13 mouse cellular contexts compared by ENCODE assay signal in genomic region chr1:4623268-4623667, GRCm38 (mm10).
DNase-seq lines count a peak whose midpoint lies in the region; ATAC-seq lines count a peak whose summit lies in the region.
"Had no signal": no experiment of that assay in that cellular context is flagged by ENCODE, and none has a peak within 500 bp of the region (broad histone marks: within the 10 kb centered on the region; RNA-seq: fewer than 3 reads in every experiment).

No protein-coding gene starts in this region.

- H3K4me3 ChIP-seq in lung, embryonic 15.5 days, result no peak overlapping the region
- no peak overlapping the region for H3K4me3 ChIP-seq in hindbrain, embryonic 12.5 days
- H3K4me3 ChIP-seq: forebrain, embryonic 10.5 days had no signal

- no peaks in the 10 kb centered on the region for H3K9me3 ChIP-seq in lung, embryonic 15.5 days
- no peaks in the 10 kb centered on the region for H3K9me3 ChIP-seq in hindbrain, embryonic 12.5 days (replicated peaks)
- H3K9me3 ChIP-seq: forebrain, embryonic 10.5 days had no signal

- peak; percentile 11 for DNase-seq in adrenal gland, adult 2 months
- no peak for DNase-seq in adrenal gland, postnatal 25 days
- peak; percentile 90 for DNase-seq in 416B (ENCODE audit: low read depth)
- DNase-seq in kidney, adult 9 months, result peak; percentile 28
- DNase-seq in layer of hippocampus, adult 18-20 months (ENCODE audit: low spot score in 2 of 2), result no peak
- DNase-seq in thymus, postnatal 36 days, result no peak
- DNase-seq: gastrocnemius, postnatal 36 days; left cerebral cortex, postnatal 4 days had no signal

- peaks cover 14% of the 10 kb centered on the region for H3K4me1 ChIP-seq in lung, embryonic 15.5 days
- no peaks in the 10 kb centered on the region for H3K4me1 ChIP-seq in hindbrain, embryonic 12.5 days
- H3K4me1 ChIP-seq: forebrain, embryonic 10.5 days had no signal

- H3K36me3 ChIP-seq in lung, embryonic 15.5 days, result no peaks in the 10 kb centered on the region
- H3K36me3 ChIP-seq in hindbrain, embryonic 12.5 days, result no peaks in the 10 kb centered on the region
- H3K36me3 ChIP-seq: forebrain, embryonic 10.5 days had no signal

- H3K27ac ChIP-seq in lung, embryonic 15.5 days, result peak overlapping the region; percentile 72
- no peak overlapping the region for H3K27ac ChIP-seq in hindbrain, embryonic 12.5 days
- H3K27ac ChIP-seq: forebrain, embryonic 10.5 days; kidney, postnatal 0 days had no signal

- no peaks in the 10 kb centered on the region for H3K27me3 ChIP-seq in lung, embryonic 15.5 days
- H3K27me3 ChIP-seq in hindbrain, embryonic 12.5 days, result no peaks in the 10 kb centered on the region
- H3K27me3 ChIP-seq: Patski had no signal

- H3K4me2 ChIP-seq in lung, embryonic 15.5 days, result no peak overlapping the region
- H3K4me2 ChIP-seq in hindbrain, embryonic 12.5 days (replicated peaks), result no peak overlapping the region

- ATAC-seq in lung, embryonic 15.5 days (ENCODE audit: borderline replicate concordance, extremely low read depth, low FRiP score, low TSS enrichment), result peak; percentile 27; the same call in 1 of the 2 replicates
- ATAC-seq in hindbrain, embryonic 12.5 days (ENCODE audit: low FRiP score), result no peak
- ATAC-seq: Patski had no signal

- no peak overlapping the region for H3K9ac ChIP-seq in lung, embryonic 15.5 days
- no peak overlapping the region for H3K9ac ChIP-seq in hindbrain, embryonic 12.5 days

- 4% methylated on average over 2 of the region's 2 CpGs for WGBS in lung, embryonic 15.5 days
- WGBS in hindbrain, embryonic 12.5 days, result 60% methylated on average over 2 of the region's 2 CpGs

Comparison
In these comparisons a context has a peak if more than half of its experiments do, and no peak if none do; other contexts are left out.
1. DNase-seq: peak in adrenal gland, adult 2 months (single experiment), 416B (single experiment) and kidney, adult 9 months (single experiment); none in adrenal gland, postnatal 25 days (single experiment), layer of hippocampus, adult 18-20 months (0 of 2) and thymus, postnatal 36 days (0 of 2).